Mouse (Mus musculus) myocyte (in vitro differentiated cells): ENCODE data around the gene Syt6.

ENCODE experiments used
- CEBPB ChIP-seq: IDR thresholded peaks from 2 replicates; pipeline ENCODE4 v1.6.1; 2011; ENCODE audit warnings: mild to moderate bottlenecking, moderate library complexity; ENCODE audit not compliant: poor library complexity, insufficient read depth, severe bottlenecking
- E2F4 ChIP-seq: IDR thresholded peaks from one replicate; pipeline ENCODE4 v1.6.1; 2011; ENCODE audit warnings: mild to moderate bottlenecking, control low read depth, moderate library complexity; ENCODE audit not compliant: insufficient read depth
- MAX ChIP-seq: IDR thresholded peaks from one replicate; pipeline ENCODE4 v1.6.1; 2011; ENCODE audit warnings: low read depth, mild to moderate bottlenecking, control low read depth
- MYOD1 ChIP-seq, 3 experiments: IDR thresholded peaks; one replicate each; pipeline ENCODE4 v1.6.1; 2011; ENCODE audit warnings: control low read depth in 2 of 3, low read depth in 2 of 3, mild to moderate bottlenecking in 2 of 3, moderate library complexity in 1 of 3; ENCODE audit not compliant: insufficient read length in 2 of 3, control insufficient read depth in 1 of 3
- POLR2A ChIP-seq: IDR thresholded peaks from one replicate; pipeline ENCODE4 v1.6.1; 2011; ENCODE audit warnings: low read depth, mild to moderate bottlenecking, control low read depth, moderate library complexity; ENCODE audit not compliant: insufficient read length
- POLR2AphosphoS2 ChIP-seq: IDR thresholded peaks from one replicate; pipeline ENCODE4 v1.6.1; 2011; ENCODE audit warnings: low read depth, control low read depth; ENCODE audit not compliant: insufficient read length
- REST ChIP-seq: IDR thresholded peaks from one replicate; pipeline ENCODE4 v1.6.1; 2011; ENCODE audit warnings: mild to moderate bottlenecking, control low read depth, moderate library complexity; ENCODE audit not compliant: insufficient read depth, insufficient read length
- SRF ChIP-seq: IDR thresholded peaks from one replicate; pipeline ENCODE4 v1.6.1; 2011; ENCODE audit warnings: low read depth; ENCODE audit not compliant: control insufficient read depth, insufficient read length
- TCF12 ChIP-seq: IDR thresholded peaks from one replicate; pipeline ENCODE4 v1.6.1; 2011; ENCODE audit warnings: mild to moderate bottlenecking, control low read depth; ENCODE audit not compliant: poor library complexity, insufficient read depth, severe bottlenecking
- TCF3 ChIP-seq: IDR thresholded peaks from one replicate; pipeline ENCODE4 v1.6.1; 2011; ENCODE audit warnings: low read depth, control low read depth; ENCODE audit not compliant: insufficient read length
- USF1 ChIP-seq: IDR thresholded peaks from one replicate; pipeline ENCODE4 v1.6.1; 2011; ENCODE audit warnings: low read depth, mild to moderate bottlenecking, control low read depth, moderate library complexity

DNA sequence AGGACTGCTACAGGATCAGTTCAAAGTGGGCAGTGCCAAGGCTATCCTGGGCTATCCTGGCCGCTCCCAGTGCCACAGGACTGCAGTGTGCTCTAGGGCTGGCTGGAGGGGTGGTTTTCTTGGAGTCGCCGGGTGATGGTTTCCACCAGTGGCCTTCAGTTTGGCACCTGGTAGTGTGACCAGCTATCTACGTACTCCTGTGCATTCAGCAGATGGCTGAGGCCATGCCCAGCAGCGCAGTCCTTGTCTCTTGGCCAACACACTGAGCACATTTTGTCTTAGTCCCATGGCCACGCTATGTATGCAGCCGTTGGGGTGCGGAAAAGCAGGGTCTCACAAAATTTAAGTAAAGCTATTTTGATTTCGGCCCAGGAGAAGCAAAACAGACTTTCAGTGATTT, 41.0 kb upstream of the Syt6 start:
- no peak for TF ChIP-seq MAX
- no peak for TF ChIP-seq POLR2A
- no peak for TF ChIP-seq USF1
- no peak for TF ChIP-seq POLR2AphosphoS2
- TF ChIP-seq CEBPB = no peak
- no peak for TF ChIP-seq E2F4
- no peak for TF ChIP-seq TCF12
- TF ChIP-seq MYOD1 (IDR thresholded peaks at IDR 0.05; ENCODE audit: control insufficient read depth in 1 of 3, insufficient read length in 2 of 3, low read depth in 2 of 3) = no peak
- no peak for TF ChIP-seq REST
- no peak for TF ChIP-seq SRF
- no peak for TF ChIP-seq TCF3
